Mouse (Mus musculus) stomach, embryonic 16.5 days (tissue): ENCODE measurements around the gene Aif1. TPM values are rescaled to one million over a fixed set of nuclear protein-coding genes. Genes with fewer than 3 reads are reported as not detected.

Experiments
- ATAC-seq: fragments of 200-750 bp; cut with Nextera tagmentation; 2 replicates; pipeline ENCODE4 v1.8.0; 2017; ENCODE audit warnings: moderate number of reproducible peaks, moderate TSS enrichment; ENCODE audit not compliant: insufficient read depth, low FRiP score
- H3K27ac ChIP-seq: fragments of 300-500 bp; sonication (generic); 2 replicates; pipeline ENCODE4 v1.5.1; 2014; ENCODE audit warnings: low read length
- H3K27me3 ChIP-seq: fragments of 300-500 bp; sonication (generic); 2 replicates; pipeline ENCODE4 v1.6.1; 2014; ENCODE audit warnings: low read length, control low read depth, mixed read lengths; ENCODE audit not compliant: control insufficient read depth, insufficient read depth
- H3K36me3 ChIP-seq: fragments of 300-500 bp; sonication (generic); 2 replicates; pipeline ENCODE4 v1.6.1; 2014; ENCODE audit warnings: low read length; ENCODE audit not compliant: control insufficient read depth, insufficient read depth
- H3K4me1 ChIP-seq: fragments of 300-500 bp; sonication (generic); 2 replicates; pipeline ENCODE4 v1.6.1; 2014; ENCODE audit warnings: low read length, control low read depth, mixed read lengths; ENCODE audit not compliant: control insufficient read depth, insufficient read depth
- H3K4me2 ChIP-seq: fragments of 300-500 bp; sonication (generic); 2 replicates; pipeline ENCODE4 v1.6.1; 2014; ENCODE audit warnings: low read depth, low read length, mixed read lengths
- H3K4me3 ChIP-seq: fragments of 300-500 bp; sonication (generic); replicated peaks from 2 replicates; pipeline ENCODE4 v1.5.1; 2014; ENCODE audit warnings: mild to moderate bottlenecking, low read length
- H3K9ac ChIP-seq: fragments of 300-500 bp; sonication (generic); 2 replicates; pipeline ENCODE4 v1.6.1; 2014; ENCODE audit warnings: low read length
- H3K9me3 ChIP-seq: fragments of 300-500 bp; sonication (generic); replicated peaks from 2 replicates; pipeline ENCODE4 v1.6.1; 2016; ENCODE audit warnings: low read length, control low read depth; ENCODE audit not compliant: control insufficient read depth
- WGBS: fragments of 180-500 bp; shearing (Covaris S2); extraction: QIAGEN DNeasy Blood & Tissue Kit; methylation state at CpG from one replicate; pipeline ENCODE4 v1.1.7; 2014; 5-methylcytosine and 5-hydroxymethylcytosine counted together
- microRNA-seq: library from miRNA; unstranded; fragments of <30 nt; microRNA quantifications from one replicate; pipeline ENCODE4, GENCODE M21; 2016
- polyA plus RNA-seq: library from polyadenylated mRNA; unstranded; fragments of >200 nt; fragmentation: Nextera tagmentation; extraction: Ambion mirVana; gene quantifications from 2 replicates; pipeline ENCODE4 v1.2.1, GENCODE M21; 2015

Gene Aif1
- polyA plus RNA-seq, 1 experiment from 2014 or later: 20.2 TPM

DNA sequence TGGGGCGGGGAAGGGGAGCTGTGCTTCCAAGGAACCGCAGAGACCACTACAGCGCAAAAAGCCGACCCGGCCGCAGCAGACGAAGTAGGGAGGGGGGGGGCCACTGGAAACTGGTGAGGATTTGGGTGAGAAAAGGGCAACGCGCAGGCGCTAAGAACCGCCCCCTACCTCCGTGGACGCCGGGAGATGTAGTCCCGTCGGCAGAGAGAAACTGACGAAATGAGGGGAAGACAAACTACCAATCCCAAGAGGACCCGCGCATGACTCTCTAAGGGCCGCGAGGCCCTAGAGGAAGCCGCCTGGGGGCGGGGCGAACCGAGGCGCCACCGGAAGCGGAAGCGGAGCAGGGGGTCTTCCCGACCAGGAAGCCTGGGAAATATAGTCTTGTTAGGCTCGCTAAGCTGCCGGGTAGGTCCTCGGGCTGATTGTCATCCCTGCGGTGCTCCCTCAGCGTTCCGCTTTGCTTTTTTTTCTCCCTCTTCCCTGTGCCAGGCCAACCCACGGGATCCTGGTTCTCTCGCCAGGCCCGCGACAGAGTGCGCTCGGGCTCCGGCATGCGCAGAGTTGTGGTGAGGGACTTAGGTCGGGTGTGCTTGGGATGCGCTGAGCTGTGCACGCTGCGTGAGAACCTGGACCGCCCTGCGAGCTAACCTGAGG, 54.6 kb downstream of the Aif1 start, which contains the start of gene Gpank1:
Gene Gpank1 (plus strand): TSS at position 313 of the 657 bp plus-strand sequence.
- peak within 1 kb of the TSS; percentile 97 for H3K4me2 ChIP-seq
- H3K9ac ChIP-seq: peak within 1 kb of the TSS; percentile 89
- peak within 1 kb of the TSS; percentile 95 for H3K27ac ChIP-seq
- H3K36me3 ChIP-seq: 0 out of 2 replicates have a peak, but pooled peaks cover 13% of the 10 kb centered on the region
- under 1% methylated on average over 50 of the region's 50 CpGs for WGBS
- peak; percentile 96 for ATAC-seq
- H3K4me3 ChIP-seq: peak within 1 kb of the TSS; percentile 61
- H3K27me3 ChIP-seq: no peaks in the 10 kb centered on the region
- H3K9me3 ChIP-seq: no peaks in the 10 kb centered on the region
- H3K4me1 ChIP-seq: peaks cover 28% of the 10 kb centered on the region

Small RNA genes lying within 50 kb of the gene (microRNA-seq; reads per million reads assigned to microRNA genes)
- not detected for gene Mir6973a
- gene Mir6974: not detected

Other genes starting within 250 kb of the Aif1 start
- 36.7 and 40.6 TPM in 2 replicates for gene Neu1, start 244.8 kb downstream of the Aif1 start, polyA plus RNA-seq
- gene Hspa1b, start 216.8 kb downstream of the Aif1 start, polyA plus RNA-seq: 0.94 and 1.4 TPM in 2 replicates
- gene Gm20481, start 206.2 kb downstream of the Aif1 start, polyA plus RNA-seq: 0.27 TPM in 1 of 2 replicates, not detected in the other
- 13.7 and 16.3 TPM in 2 replicates for gene Hspa1a, start 203.9 kb downstream of the Aif1 start, polyA plus RNA-seq
- gene Hspa1l, start 203.4 kb downstream of the Aif1 start, polyA plus RNA-seq: 0.96 and 1.4 TPM in 2 replicates
- 145 and 146 TPM in 2 replicates for gene Lsm2, start 194.2 kb downstream of the Aif1 start, polyA plus RNA-seq
- gene Vars, start 175.1 kb downstream of the Aif1 start, polyA plus RNA-seq: 81.1 and 82.1 TPM in 2 replicates
- gene Vwa7, start 159.5 kb downstream of the Aif1 start, polyA plus RNA-seq: 0.26 and 0.42 TPM in 2 replicates
- gene Sapcd1, start 148.1 kb downstream of the Aif1 start, polyA plus RNA-seq: 14.2 and 14.3 TPM in 2 replicates
- gene Msh5, start 129.3 kb downstream of the Aif1 start, polyA plus RNA-seq: 3.9 and 4.2 TPM in 2 replicates
- gene Clic1, start 126.1 kb downstream of the Aif1 start, polyA plus RNA-seq: 396 and 441 TPM in 2 replicates
- gene Ddah2, start 117.0 kb downstream of the Aif1 start, polyA plus RNA-seq: 190 and 193 TPM in 2 replicates
- gene Ly6g6c, start 110.7 kb downstream of the Aif1 start, polyA plus RNA-seq: 50.6 and 109 TPM in 2 replicates
- gene Mpig6b, start 109.9 kb downstream of the Aif1 start, polyA plus RNA-seq: 0.48 and 1.0 TPM in 2 replicates
- 32.3 and 49.2 TPM in 2 replicates for gene Ly6g6e, start 99.2 kb downstream of the Aif1 start, polyA plus RNA-seq
- 3.2 and 4.1 TPM in 2 replicates for gene Ly6g6d, start 98.0 kb downstream of the Aif1 start, polyA plus RNA-seq
- 0.46 and 0.54 TPM in 2 replicates for gene Ly6g6f, start 90.5 kb downstream of the Aif1 start, polyA plus RNA-seq
- gene Abhd16a, start 86.8 kb downstream of the Aif1 start, polyA plus RNA-seq: 95.8 and 97.9 TPM in 2 replicates
- gene Ly6g5c, start 67.8 kb downstream of the Aif1 start, polyA plus RNA-seq: not detected in 2 replicates
- 0.53 and 0.89 TPM in 2 replicates for gene Ly6g5b, start 60.6 kb downstream of the Aif1 start, polyA plus RNA-seq
- 18.1 and 19.4 TPM in 2 replicates for gene Gpank1, start 54.6 kb downstream of the Aif1 start, polyA plus RNA-seq
- gene Csnk2b, start 54.0 kb downstream of the Aif1 start, polyA plus RNA-seq: 245 and 269 TPM in 2 replicates
- gene D17H6S53E, start 49.7 kb downstream of the Aif1 start, polyA plus RNA-seq: 11.7 and 14.2 TPM in 2 replicates
- 24.9 and 34.0 TPM in 2 replicates for gene Apom, start 44.0 kb downstream of the Aif1 start, polyA plus RNA-seq
- 41.2 and 48.4 TPM in 2 replicates for gene Bag6, start 40.9 kb downstream of the Aif1 start, polyA plus RNA-seq
- 111 and 125 TPM in 2 replicates for gene Prrc2a, start 11.2 kb downstream of the Aif1 start, polyA plus RNA-seq
- gene Lst1, start 12.4 kb upstream of the Aif1 start, polyA plus RNA-seq: 28.1 and 29.9 TPM in 2 replicates
- 2.0 TPM in 2 replicates for gene Ltb, start 18.4 kb upstream of the Aif1 start, polyA plus RNA-seq
- gene Tnf, start 25.9 kb upstream of the Aif1 start, polyA plus RNA-seq: 0.32 TPM in 1 of 2 replicates, not detected in the other
- 0.44 and 0.46 TPM in 2 replicates for gene Lta, start 29.3 kb upstream of the Aif1 start, polyA plus RNA-seq
- 0.27 TPM in 1 of 2 replicates, not detected in the other for gene Gm16181, start 44.8 kb upstream of the Aif1 start, polyA plus RNA-seq
- gene Atp6v1g2, start 57.6 kb upstream of the Aif1 start, polyA plus RNA-seq: 6.0 and 6.8 TPM in 2 replicates
- 6.4 and 8.8 TPM in 2 replicates for gene Nfkbil1, start 59.7 kb upstream of the Aif1 start, polyA plus RNA-seq
- gene Ddx39b, start 65.7 kb upstream of the Aif1 start, polyA plus RNA-seq: 340 and 353 TPM in 2 replicates
- gene H2-D1, start 86.7 kb upstream of the Aif1 start, polyA plus RNA-seq: 169 and 219 TPM in 2 replicates
- 0.74 and 0.75 TPM in 2 replicates for gene H2-Q1, start 144.3 kb upstream of the Aif1 start, polyA plus RNA-seq
- 15.0 and 16.3 TPM in 2 replicates for gene H2-Q2, start 166.2 kb upstream of the Aif1 start, polyA plus RNA-seq
- 2.2 and 2.6 TPM in 2 replicates for gene H2-Q4, start 203.5 kb upstream of the Aif1 start, polyA plus RNA-seq
- 0.86 and 1.1 TPM in 2 replicates for gene H2-Q6, start 248.8 kb upstream of the Aif1 start, polyA plus RNA-seq